Mouse (Mus musculus): Measurements from ENCODE around the gene Nhsl1.
A peak's percentile ranks its signal among the peaks of the same experiment; 100 is the strongest.
"Not testable (repeated sequence)": the region's sequence is repeated elsewhere in the genome, so short reads cannot be mapped to it uniquely, and the experiment has no call there.

The Nhsl1 gene

GRCm38 (mm10) chr10:18549321-18550216 lies 230.8 kb downstream of the Nhsl1 start:
- peak in 1 of 2 experiments; percentile 44 for DNase-seq

- DNase-seq, result not testable (repeated sequence)
Measured at GRCm38 (mm10) chr10:18559076-18559475, 240.3 kb downstream of the Nhsl1 start.

DNA sequence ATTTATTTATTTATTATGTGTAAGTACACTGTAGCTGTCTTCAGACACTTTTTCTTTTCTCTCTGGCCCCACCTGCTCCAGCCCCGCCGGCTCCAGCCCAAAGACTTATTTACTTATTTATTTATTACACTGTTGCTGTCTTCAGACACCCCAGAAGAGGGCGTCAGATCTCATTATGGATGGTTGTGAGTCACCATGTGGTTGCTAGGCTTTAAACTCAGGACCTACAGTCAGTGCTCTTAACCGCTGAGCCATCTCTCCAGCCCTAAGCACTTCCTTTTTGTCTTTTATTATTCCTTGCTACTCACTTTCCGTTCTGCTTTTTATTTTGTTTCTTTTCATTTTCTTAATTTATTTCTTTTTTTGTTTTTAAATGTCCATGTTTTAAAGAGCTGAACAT lies 242.7 kb downstream of the Nhsl1 start:
- no peak for DNase-seq

DNA sequence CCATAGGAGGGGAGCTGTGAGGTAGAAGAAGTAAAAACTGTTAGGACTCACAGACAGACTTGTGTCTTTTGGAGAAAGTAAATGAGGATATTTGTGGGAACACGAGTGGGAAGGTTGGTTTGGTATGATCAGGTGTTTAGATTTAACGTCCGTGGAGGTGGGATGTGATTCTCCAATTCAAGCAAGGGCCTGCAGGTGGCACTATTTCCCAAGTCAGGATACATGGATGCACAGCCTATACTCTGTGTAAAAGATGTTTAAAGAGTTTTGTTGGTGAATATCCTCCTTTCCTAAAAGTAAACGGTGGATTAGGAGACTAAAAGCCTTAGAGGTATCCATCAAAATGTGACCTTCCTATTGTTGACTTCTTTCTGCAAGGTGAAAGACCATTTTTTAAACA lies 244.2 kb downstream of the Nhsl1 start:
- peak; percentile 70 to 83 for DNase-seq

- peak in 1 of 2 experiments; percentile 20 for DNase-seq
Measured at GRCm38 (mm10) chr10:18572581-18572980, 253.8 kb downstream of the Nhsl1 start.

Data from cerebellum, postnatal 25 days (tissue).